Mouse (Mus musculus): ENCODE results near the gene Snph.

Gene Snph

DNA sequence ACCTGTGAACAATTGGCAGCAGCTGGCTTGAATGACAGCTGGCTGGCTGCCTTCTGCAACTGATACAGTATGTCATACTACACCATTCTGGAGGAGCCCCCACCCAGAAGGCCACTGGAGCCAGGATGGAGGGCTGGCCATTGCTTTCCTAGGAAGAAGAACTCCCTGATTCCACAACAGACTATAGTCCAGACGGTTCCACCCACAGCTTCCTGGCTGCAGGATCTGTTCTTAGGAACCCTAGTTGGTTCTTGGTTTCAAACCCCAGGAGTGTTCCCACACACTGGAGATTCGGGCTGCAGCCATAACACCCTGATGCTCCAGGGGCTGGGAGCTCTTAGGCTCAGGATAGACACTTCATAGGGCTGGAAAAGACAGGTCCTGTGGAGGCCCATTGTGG is 34.3 kb downstream of the Snph start:
- no peak for DNase-seq

- DNase-seq: peak; percentile 41 to 47
These were observed 45.1 kb downstream of the Snph start for GRCm38 (mm10) chr2:151587306-151587705.

GRCm38 (mm10) chr2:151586807-151587206 is 45.6 kb downstream of the Snph start:
- no peak for DNase-seq

DNA sequence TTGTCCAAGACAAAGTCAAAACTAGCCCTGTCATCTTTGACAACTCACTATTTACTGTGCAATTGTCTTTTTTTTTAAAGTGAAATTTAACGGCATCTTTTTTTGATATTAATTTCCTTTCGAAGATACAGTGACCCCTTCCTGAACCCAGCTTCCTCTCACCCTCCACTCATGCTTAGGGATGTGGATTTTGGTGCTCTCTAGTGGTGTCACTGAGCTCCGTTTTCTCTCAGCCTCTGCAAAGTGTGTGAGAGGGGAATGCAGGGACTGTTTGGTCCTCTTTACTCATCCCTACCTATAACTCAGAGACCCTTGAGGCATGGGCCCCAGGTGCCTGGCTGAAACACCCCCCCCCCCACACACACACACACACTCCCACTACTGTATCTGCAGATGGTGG is 46.5 kb downstream of the Snph start:
- DNase-seq: no peak

DNA sequence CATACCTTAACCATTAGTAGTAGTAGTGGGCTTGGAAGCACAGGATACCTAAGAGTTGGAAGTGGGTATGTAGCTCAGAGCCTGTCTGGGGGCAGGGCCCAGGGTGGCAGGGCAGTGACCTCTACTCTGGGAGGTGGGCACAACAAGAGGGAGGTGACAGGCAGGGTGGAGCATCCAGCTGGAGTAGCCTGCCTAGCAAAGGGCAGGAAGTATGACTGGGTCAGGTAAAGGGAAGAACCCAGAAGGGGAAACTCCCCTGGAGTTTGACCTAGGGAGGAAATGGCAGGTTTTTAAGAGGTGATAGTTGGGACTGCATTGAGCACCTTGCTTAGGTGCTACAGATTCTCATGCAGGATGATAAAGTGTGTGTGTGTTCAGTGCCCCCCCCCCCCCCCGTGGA is 51.4 kb downstream of the Snph start:
- no peak for DNase-seq

DNA sequence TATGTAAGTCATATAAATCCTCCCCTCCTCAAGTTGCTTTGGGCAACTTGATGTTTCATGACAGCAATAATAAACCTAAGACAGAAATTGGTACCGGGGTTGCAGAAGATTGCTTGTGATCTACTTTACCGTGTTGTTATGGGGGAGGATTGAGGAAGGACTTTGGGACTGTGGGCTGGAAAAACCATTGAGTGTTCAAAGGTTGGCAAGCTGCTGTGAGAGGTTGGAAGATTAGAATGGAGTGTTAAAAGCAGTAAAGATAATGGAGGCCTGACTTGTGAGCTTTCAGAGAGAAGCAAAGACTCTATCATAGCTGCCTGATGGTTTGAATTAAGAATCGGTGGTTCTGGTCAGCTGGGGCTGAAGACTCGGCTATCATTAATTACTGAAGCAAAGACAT is 53.2 kb downstream of the Snph start:
- no peak for DNase-seq

- DNase-seq: peak; percentile 90 to 91
These were observed 56.5 kb downstream of the Snph start for GRCm38 (mm10) chr2:151575699-151576389.

- DNase-seq: peak; percentile 45 to 55
These were observed 57.2 kb downstream of the Snph start for GRCm38 (mm10) chr2:151575119-151575698.

GRCm38 (mm10) chr2:151574607-151575006 is 57.8 kb downstream of the Snph start:
- DNase-seq: no peak

- DNase-seq: no peak
These were observed 58.7 kb downstream of the Snph start for GRCm38 (mm10) chr2:151573667-151574066.

- DNase-seq: peak in 1 of 2 experiments; percentile 16
These were observed 60.3 kb downstream of the Snph start, which contains the start of gene Sdcbp2 for GRCm38 (mm10) chr2:151571873-151572700. TSS of gene Sdcbp2 (plus strand) at chr2:151572622.

GRCm38 (mm10) chr2:151569452-151569851 is 62.9 kb downstream of the Snph start:
- no peak for DNase-seq

GRCm38 (mm10) chr2:151566856-151567255 is 65.5 kb downstream of the Snph start:
- DNase-seq: no peak

DNA sequence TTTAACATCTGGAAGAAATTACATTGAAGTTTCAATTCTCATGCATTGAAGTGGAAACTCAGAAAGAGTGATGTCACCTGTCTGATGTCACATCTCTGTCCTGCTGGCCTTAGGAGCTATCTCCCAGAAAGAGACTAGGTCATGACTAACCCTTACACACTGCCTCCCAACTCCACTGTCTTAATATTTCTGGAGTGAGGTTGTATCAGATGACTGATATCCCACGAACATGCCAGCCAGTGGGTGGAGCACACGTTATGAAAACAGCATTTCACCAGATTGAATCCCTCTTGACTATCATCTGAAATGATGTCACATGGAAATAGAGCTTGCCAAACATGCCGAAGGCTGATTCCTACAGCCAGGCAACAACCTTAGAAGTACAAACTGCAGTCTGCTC is 67.4 kb downstream of the Snph start:
- no peak for DNase-seq

DNA sequence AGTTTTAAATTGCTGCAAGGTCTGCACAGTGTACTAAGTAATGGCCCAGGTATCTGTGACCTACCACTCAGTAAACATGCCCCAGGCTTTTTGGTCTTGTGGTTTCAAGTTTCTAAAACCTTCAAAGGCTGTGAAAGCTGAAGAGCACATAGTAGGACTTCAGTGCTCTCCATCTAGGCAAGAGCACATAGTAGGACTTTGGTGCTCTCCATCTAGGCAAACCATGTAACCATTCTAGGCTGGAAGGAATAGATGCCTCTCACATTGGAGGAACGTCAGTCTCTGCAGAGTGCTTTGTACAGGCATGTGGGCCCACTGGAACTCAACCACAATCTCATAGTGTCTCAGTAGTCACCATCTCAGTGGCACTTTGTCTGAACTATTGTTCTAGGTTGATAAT is 68.4 kb downstream of the Snph start:
- no peak for DNase-seq

DNA sequence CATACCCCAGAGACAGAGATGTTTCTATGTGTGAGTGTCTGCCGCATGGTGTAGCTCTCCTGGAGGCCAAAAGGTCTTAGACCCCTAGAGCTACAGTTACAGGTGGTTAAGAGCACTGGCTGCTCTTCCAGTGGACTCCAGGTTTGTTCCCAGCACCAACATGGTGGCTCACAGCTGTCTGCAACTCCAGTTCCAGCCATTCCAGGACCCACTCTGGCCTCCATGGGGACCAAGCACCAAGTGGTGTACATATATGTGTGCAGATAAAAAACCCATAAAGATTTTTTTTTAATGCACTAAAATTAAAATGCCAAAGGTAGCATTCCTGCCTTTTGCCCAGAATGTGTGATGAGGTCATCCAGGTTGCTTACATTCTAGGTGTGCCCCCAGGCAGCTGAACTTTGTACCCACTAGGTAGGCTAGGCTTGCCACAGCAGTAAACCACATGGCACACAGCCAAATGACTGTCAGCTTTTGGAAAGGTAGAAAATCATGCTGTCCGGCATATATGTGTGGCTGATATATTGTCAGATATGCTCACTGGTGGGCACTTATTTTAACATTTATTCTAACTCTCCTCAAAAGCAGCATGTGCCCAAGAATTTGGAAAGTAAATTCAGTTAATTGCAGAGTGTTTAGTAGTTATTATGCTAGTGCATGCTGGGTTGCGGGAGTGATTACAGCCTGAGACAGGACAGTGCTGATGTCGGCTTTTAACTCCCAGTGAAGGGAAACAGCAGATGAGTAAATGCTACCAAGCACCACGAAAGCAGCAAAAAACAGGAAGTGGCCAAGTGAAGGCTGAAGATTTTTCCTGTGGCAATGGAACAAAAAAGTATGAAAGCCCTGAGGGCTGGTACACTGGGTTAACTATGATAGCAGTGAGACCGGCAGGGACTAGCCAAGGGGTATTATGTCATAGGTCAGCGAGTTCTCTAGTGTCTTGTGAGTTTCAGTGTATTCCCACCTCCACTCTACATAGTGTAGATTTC is 69.2 kb downstream of the Snph start:
- peak; percentile 77 to 80 for DNase-seq

DNA sequence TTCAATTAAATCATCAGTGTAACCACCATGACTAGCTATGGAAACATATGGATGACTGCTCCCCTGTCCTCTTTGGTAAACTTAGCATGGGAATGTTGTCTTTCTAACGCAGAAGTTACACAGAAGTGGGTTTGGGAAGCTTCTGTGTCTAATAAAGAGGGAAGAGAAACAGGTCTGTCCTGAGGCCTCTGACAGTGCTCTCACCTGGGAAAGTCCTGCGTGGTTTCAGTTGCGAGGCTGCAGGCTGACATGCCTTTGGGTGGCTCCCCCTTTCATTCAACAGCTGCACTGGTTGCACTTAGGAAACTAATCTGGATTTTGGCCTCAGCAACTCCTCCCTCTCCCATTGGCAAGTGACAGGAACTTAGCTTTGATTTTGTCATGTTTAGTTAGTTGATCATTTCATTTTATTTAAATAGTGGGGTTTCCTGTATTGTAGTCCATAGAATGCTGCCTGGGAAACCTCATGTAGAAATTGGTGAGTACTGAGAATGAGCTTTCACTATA is 82.7 kb downstream of the Snph start:
- no peak for DNase-seq

- DNase-seq: no peak
These were observed 85.8 kb downstream of the Snph start for GRCm38 (mm10) chr2:151546571-151546970.

GRCm38 (mm10) chr2:151544673-151545072 is 87.7 kb downstream of the Snph start:
- DNase-seq: no peak

DNA sequence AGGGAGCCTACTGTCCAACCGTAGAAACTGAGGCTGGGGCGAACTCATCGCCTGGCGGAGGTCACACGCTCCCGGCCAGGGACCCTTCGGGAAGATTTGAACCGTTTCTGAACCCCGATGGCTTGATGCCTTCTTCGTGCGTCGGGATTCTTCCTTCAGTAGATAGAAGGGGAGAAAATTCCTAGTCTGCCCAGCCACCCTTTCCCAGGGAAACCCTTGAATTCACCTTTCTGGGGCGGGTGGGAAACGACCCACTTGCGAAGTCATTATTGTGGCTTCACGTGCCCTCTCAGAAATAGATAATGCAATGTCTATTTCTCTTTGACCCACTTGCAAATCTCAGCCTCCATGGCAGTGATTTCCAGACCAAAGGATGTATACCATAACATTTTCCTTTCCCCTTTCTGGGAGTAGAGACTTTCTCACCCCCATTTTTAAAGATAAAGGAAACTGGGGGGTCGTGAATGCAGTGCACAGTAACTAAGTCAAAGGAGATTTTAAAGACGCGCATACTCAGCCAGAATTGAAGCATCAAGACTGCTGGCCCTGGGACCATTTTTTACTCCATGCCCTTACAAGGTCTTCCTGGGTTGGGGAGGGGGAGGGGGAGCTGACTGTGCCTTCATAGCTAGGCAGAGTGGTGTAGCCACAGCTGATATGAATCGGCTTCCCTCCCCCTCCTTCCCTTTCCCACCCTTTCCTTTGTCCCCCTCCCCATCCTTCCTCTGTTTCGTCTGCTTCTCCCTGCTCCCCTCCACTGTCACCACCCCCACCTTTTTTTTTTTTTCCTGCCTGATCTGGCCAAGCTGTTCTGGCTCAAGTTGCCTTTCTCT is 89.1 kb downstream of the Snph start:
- DNase-seq: peak; percentile 79 to 81

- peak; percentile 98 to 99 for DNase-seq
These were observed 89.9 kb downstream of the Snph start, which contains the start of gene Fkbp1a for GRCm38 (mm10) chr2:151542323-151543062. TSS of gene Fkbp1a (plus strand) at chr2:151542483.
